Mouse (Mus musculus) kidney, embryonic 16.5 days (tissue): ENCODE results near the gene Mak. TPM values are rescaled to one million over a fixed set of nuclear protein-coding genes. Genes with fewer than 3 reads are reported as not detected.
A peak's percentile ranks its signal among the peaks of the same experiment; 100 is the strongest.

Experiments
- ATAC-seq: fragments of 200-750 bp; cut with Nextera tagmentation; 2 replicates; pipeline ENCODE4 v1.8.0; 2017; ENCODE audit warnings: moderate TSS enrichment; ENCODE audit not compliant: low FRiP score, low TSS enrichment
- H3K27ac ChIP-seq: fragments of 300-500 bp; sonication (generic); 2 replicates; pipeline ENCODE4 v1.5.1; 2014; ENCODE audit warnings: low read length
- H3K27me3 ChIP-seq: fragments of 300-500 bp; sonication (generic); 2 replicates; pipeline ENCODE4 v1.6.1; 2014; ENCODE audit warnings: low read length, control low read depth, mixed read lengths; ENCODE audit not compliant: insufficient read depth
- H3K36me3 ChIP-seq: fragments of 300-500 bp; sonication (generic); 2 replicates; pipeline ENCODE4 v1.6.1; 2014; ENCODE audit warnings: low read length, control low read depth, mixed read lengths; ENCODE audit not compliant: insufficient read depth
- H3K4me1 ChIP-seq: fragments of 300-500 bp; sonication (generic); 2 replicates; pipeline ENCODE4 v1.6.1; 2014; ENCODE audit warnings: low read length, control low read depth, mixed read lengths; ENCODE audit not compliant: insufficient read depth
- H3K4me2 ChIP-seq: fragments of 300-500 bp; sonication (generic); replicated peaks from 2 replicates; pipeline ENCODE4 v1.6.1; 2014; ENCODE audit warnings: low read depth, low read length
- H3K4me3 ChIP-seq: fragments of 300-500 bp; sonication (generic); 2 replicates; pipeline ENCODE4 v1.5.1; 2014; ENCODE audit warnings: mild to moderate bottlenecking, low read length
- H3K9ac ChIP-seq: fragments of 300-500 bp; sonication (generic); replicated peaks from 2 replicates; pipeline ENCODE4 v1.6.1; 2014; ENCODE audit warnings: low read length
- H3K9me3 ChIP-seq: fragments of 300-500 bp; sonication (generic); 2 replicates; pipeline ENCODE4 v1.6.1; 2016; ENCODE audit warnings: low read length, control low read depth
- WGBS: fragments of 180-500 bp; shearing (Covaris S2); extraction: QIAGEN DNeasy Blood & Tissue Kit; methylation state at CpG from one replicate; pipeline ENCODE4 v1.1.7; 2014; 5-methylcytosine and 5-hydroxymethylcytosine counted together
- polyA plus RNA-seq: library from polyadenylated mRNA; unstranded; fragments of >200 nt; fragmentation: Nextera tagmentation; extraction: Ambion mirVana; gene quantifications from 2 replicates; pipeline ENCODE4 v1.2.1, GENCODE M21; 2015

Mak gene
- 0.46 and 0.70 TPM in 2 replicates for polyA plus RNA-seq

DNA sequence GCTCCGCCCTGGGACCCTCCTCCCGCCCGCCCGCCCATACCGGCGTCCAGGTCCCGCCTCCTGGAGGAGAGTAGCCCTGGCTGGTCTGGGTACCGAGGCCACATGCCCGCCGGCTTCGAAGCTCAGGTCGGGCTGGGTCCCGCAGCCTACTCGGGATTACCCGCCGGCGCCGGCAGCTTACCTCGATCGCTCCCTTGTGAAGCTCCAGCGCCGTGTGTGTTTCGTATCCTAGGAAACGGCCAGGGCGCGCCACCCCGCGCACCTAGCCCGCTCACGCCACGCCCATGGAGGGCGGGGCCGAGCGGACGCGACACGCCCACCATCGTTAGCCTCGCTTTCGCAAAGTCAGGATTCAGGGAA, at the start of gene Mak:
Gene Mak (minus strand): TSS at position 286 of the 360 bp plus-strand sequence.
- under 1% methylated on average over 33 of the region's 40 CpGs for WGBS
- H3K9ac ChIP-seq = peak within 1 kb of the TSS; percentile 50
- peak; percentile 90 for ATAC-seq

DNA sequence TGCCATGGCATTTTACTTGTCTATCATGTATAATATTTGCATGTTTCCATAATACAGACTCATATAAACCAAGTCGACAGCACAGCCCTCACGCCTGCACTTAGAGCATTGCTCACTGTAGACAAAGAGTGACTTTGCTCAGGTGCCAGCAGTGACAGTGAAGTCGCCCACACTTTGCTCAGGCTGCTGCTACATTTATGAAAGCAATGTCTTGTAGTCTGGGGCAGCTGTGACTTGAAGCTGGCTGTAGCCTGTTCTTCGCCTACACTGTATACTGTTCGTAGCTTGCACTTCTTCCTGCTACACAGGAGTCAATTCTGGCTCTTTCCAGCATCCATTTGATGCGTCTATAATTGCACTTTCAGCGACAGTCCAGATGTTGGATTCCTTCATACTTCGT, 49.6 kb upstream of the Mak start:
- no peak overlapping the region for H3K4me3 ChIP-seq
- no peak overlapping the region for H3K4me2 ChIP-seq
- ATAC-seq = no peak
- no peaks in the 10 kb centered on the region for H3K9me3 ChIP-seq
- 91% methylated on average over 8 of the region's 8 CpGs for WGBS
- no peak overlapping the region for H3K27ac ChIP-seq
- H3K27me3 ChIP-seq = no peaks in the 10 kb centered on the region; the same call in 1 of the 2 replicates
- no peaks in the 10 kb centered on the region for H3K36me3 ChIP-seq
- H3K9ac ChIP-seq = no peak overlapping the region
- H3K4me1 ChIP-seq = no peaks in the 10 kb centered on the region

More for the DNA sequence above, at the start of gene Mak:
- H3K36me3 ChIP-seq = no peaks in the 10 kb centered on the region
- H3K4me3 ChIP-seq = peak within 1 kb of the TSS; percentile 53
- H3K27me3 ChIP-seq = peaks cover 7% of the 10 kb centered on the region
- H3K9me3 ChIP-seq = no peaks in the 10 kb centered on the region
- H3K4me2 ChIP-seq = peak within 1 kb of the TSS; percentile 91
- H3K27ac ChIP-seq = no peak within 1 kb of the TSS
- H3K4me1 ChIP-seq = peaks cover 3% of the 10 kb centered on the region; the same call in 1 of the 2 replicates

DNA sequence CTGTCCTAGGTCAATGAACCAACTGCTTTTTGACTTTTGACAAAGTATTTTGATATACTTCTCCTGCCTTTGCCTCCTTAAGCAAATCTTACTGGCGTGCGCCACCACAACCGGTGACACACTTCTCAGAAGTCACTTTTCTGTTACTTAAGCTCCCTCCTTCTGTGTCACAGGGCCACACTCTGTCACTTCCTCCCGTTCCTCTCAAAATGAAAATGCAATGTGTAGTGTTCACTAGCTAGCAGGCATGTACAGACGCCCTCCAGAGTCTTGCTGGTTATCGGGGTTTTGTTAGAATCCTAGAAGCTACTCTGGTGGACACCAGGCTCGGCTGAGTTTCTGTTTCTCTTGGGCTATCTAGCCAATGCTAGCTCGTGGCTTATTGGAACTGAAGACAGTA, 48.8 kb upstream of the Mak start:
- whole genome bisulfite sequencing = 86% methylated on average over 8 of the region's 8 CpGs
- H3K36me3 ChIP-seq = no peaks in the 10 kb centered on the region
- ATAC-seq = no peak

DNA sequence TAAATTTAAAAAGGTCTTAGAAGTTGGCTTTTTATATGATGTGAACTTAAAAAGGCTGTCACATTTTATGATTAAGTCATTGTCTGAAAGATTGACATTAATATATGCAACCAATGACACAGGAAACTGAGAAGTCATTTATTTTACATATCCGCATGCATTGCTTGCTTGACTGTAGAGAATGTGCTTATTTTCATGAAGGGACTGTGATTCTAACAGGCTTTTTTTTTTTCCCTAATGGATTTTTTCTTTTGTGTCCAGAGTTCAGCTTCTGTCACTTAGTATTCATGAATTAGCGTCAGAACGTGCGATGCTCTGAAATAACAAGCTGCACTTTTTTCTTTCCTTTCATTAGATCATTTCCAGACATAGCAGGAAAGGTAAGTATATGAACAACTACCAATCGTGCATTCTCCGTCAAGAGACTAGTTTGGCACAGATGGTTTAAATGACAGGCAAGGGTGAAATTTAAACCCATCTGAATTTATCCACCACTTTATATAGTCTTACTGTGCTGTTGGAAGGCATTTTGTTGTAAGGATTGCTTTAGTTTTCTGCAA, 44.2 kb upstream of the Mak start:
- Histone ChIP-seq H3K4me2 (no peak overlapping the region), H3K9ac (no peak overlapping the region), H3K4me3 (no peak overlapping the region), H3K27me3 (no peaks in the 10 kb centered on the region), H3K36me3 (no peaks in the 10 kb centered on the region), H3K27ac (no peak overlapping the region), H3K9me3 (no peaks in the 10 kb centered on the region), H3K4me1 (no peaks in the 10 kb centered on the region)
- 88% methylated on average over 6 of the region's 6 CpGs for WGBS
- no peak for ATAC-seq

More for the DNA sequence above, 48.8 kb upstream of the Mak start:
- Histone ChIP-seq H3K4me1 (no peaks in the 10 kb centered on the region), H3K9me3 (no peaks in the 10 kb centered on the region), H3K27ac (no peak overlapping the region), H3K4me3 (no peak overlapping the region), H3K27me3 (no peaks in the 10 kb centered on the region; the same call in 1 of the 2 replicates), H3K9ac (no peak overlapping the region), H3K4me2 (no peak overlapping the region)

GRCm38 (mm10) chr13:41119152-41119945, 39.8 kb upstream of the Mak start:
- no peaks in the 10 kb centered on the region for H3K36me3 ChIP-seq
- WGBS = 29% methylated on average over 9 of the region's 9 CpGs
- no peak overlapping the region for H3K27ac ChIP-seq
- H3K4me2 ChIP-seq = no peak overlapping the region
- no peak for ATAC-seq
- H3K27me3 ChIP-seq = peaks cover 3% of the 10 kb centered on the region; the same call in 1 of the 2 replicates
- no peaks in the 10 kb centered on the region for H3K4me1 ChIP-seq
- no peak overlapping the region for H3K4me3 ChIP-seq
- no peak overlapping the region for H3K9ac ChIP-seq
- H3K9me3 ChIP-seq = no peaks in the 10 kb centered on the region

DNA sequence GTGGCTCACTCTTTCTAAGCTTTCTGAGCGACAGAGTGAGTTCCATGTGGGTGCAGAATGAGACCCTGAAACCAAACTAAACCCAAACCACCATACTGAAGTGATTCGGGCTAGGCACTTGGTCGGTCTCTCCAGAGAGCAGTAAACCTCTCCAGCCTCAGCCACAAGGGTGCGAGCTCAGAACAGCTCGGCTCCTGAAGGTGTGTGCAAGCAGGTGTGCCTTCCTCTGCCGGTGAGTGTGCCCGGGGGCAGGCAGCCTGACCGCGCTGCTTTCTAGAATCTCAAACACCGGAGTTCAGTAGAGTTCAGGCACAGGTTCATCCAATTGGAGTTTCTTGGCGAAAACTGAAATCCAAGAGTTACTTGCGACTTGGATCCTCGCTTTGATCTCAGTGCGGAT, 34.4 kb upstream of the Mak start, which contains the start of gene Sycp2l:
Gene Sycp2l (plus strand): TSS at position 368 of the 400 bp plus-strand sequence.
- no peaks in the 10 kb centered on the region for H3K9me3 ChIP-seq
- H3K4me1 ChIP-seq = no peaks in the 10 kb centered on the region
- H3K4me3 ChIP-seq = peak within 1 kb of the TSS; percentile 28
- 16% methylated on average over 14 of the region's 14 CpGs for WGBS
- peaks cover 15% of the 10 kb centered on the region for H3K27me3 ChIP-seq
- no peak for ATAC-seq
- peak within 1 kb of the TSS; percentile 39 for H3K4me2 ChIP-seq
- H3K36me3 ChIP-seq = no peaks in the 10 kb centered on the region
- H3K9ac ChIP-seq = no peak within 1 kb of the TSS
- H3K27ac ChIP-seq = no peak within 1 kb of the TSS

DNA sequence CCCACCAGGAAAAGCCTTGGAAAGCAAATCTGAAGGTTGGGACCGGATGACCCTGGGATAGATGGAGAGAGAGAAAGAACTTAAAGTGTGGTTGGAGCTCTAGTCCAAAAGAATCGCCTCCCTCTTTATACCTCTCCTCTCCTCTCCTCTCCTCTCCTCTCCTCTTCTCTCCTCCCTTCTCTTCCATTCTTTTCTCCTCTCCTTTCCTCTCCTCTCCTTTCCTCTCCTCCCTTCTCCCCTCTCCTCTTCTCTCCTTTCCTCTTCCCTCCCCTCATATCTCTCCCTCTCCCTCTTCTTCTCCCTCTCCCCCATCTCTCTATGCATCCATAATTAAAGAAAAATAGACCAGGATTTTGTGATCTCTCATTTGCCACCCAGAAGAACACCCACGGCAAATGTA, 31.4 kb upstream of the Mak start, which contains the start of gene Gcm2:
Gene Gcm2 (minus strand): TSS at position 101 of the 400 bp plus-strand sequence.
- Histone ChIP-seq H3K9ac (no peak within 1 kb of the TSS), H3K4me2 (no peak within 1 kb of the TSS), H3K36me3 (no peaks in the 10 kb centered on the region), H3K4me3 (no peak within 1 kb of the TSS), H3K27me3 (peaks cover 15% of the 10 kb centered on the region), H3K9me3 (no peaks in the 10 kb centered on the region), H3K27ac (no peak within 1 kb of the TSS), H3K4me1 (no peaks in the 10 kb centered on the region)
- no peak for ATAC-seq
- WGBS = 79% methylated on average over 3 of the region's 3 CpGs

DNA sequence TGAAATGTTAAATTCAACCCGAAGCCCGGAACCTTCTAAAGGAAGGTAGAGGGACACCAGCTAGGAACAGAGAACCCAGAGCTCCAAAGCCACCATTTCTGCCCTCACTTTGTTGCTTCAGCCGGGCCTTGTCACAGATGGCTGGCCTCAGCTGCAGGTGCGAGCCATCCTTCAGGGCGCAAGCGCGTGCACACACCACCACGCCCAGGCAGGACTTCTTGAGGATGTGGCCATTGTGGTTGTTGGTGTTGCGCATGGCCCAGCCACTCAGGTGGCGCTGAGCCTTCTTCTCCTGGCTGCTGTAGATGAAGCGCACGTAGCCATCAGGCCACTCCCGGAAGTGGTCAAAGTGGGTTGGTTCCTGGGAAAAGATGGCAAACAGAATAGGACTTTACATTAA, 26.0 kb upstream of the Mak start:
- ATAC-seq = no peak
- Histone ChIP-seq H3K36me3 (no peaks in the 10 kb centered on the region), H3K4me3 (no peak overlapping the region), H3K9me3 (no peaks in the 10 kb centered on the region), H3K9ac (no peak overlapping the region), H3K4me2 (no peak overlapping the region), H3K27ac (no peak overlapping the region), H3K27me3 (no peaks in the 10 kb centered on the region), H3K4me1 (no peaks in the 10 kb centered on the region)
- WGBS = 93% methylated on average over 13 of the region's 13 CpGs

- no peak overlapping the region for H3K4me2 ChIP-seq
- H3K9ac ChIP-seq = no peak overlapping the region
- 83% methylated on average over 12 of the region's 12 CpGs for WGBS
- H3K27ac ChIP-seq = no peak overlapping the region
- no peak overlapping the region for H3K4me3 ChIP-seq
- no peaks in the 10 kb centered on the region for H3K4me1 ChIP-seq
- H3K9me3 ChIP-seq = no peaks in the 10 kb centered on the region
- no peaks in the 10 kb centered on the region for H3K36me3 ChIP-seq
- ATAC-seq = no peak
- no peaks in the 10 kb centered on the region for H3K27me3 ChIP-seq
Observed at GRCm38 (mm10) chr13:41103841-41104525, 24.5 kb upstream of the Mak start.
